Mouse (Mus musculus): Measurements from ENCODE around the gene Fkbp11.

The Fkbp11 gene

DNA sequence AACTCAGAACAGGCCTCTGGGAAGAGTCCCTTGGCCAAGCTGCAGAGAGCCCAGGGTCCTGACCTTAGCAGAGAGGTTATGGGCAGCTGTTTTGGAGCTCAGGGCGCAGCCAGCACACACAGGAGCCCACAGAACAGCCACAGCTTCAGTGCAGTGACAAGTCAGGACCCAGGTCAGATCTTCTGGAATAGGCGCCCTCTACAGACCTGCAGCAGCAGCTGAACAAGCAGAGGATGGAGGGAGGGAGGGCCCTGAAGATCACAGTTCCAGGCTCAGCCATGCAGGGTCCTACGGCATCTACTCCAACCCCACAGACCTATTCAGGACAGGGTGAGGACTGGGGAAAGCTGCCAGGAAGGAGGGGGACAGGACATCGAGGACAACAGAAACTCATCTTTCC, 10.8 kb upstream of the Fkbp11 start:
- no peak for DNase-seq (ENCODE audit: low spot score)

DNA sequence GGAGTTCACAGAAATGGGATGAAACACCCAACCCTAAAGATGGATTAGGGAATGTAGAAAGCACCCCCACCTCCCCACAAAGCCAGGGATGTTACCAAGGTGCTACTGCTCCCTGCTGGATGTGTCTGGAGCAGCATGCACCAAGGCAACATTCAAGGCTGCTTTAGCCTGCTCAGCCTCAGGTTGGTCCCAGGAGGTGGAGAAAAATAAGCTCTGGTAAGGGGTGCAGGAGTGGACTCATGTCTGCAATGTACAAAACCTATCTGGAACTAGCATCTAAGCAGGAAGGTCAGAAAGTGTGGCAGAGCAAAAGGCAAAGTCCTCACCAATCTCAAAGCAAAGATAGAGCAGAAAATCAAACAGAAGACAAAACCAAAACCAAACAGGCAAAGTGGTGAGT, 9.9 kb upstream of the Fkbp11 start:
- no peak for DNase-seq (ENCODE audit: low spot score)

DNA sequence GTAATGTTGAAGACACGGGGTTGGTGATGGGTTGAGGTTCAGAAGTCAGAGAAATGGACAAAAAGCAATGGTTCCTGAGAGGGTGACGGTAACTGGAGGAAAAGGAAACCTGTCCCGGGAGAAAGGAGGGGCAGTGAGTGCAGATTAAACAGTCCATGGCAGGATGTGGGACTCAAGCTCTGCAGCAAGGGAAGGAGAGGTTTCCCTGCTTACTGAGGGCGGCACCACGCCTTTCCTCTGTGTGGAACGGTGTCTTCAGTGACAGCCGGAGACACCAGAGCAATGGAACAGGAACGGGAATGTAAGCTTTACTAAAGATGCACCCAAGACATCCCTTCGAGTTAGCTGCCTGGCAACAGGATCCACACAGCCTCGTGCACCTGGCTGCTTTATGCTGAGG, 8.5 kb upstream of the Fkbp11 start:
- DNase-seq (ENCODE audit: low spot score) = no peak

DNA sequence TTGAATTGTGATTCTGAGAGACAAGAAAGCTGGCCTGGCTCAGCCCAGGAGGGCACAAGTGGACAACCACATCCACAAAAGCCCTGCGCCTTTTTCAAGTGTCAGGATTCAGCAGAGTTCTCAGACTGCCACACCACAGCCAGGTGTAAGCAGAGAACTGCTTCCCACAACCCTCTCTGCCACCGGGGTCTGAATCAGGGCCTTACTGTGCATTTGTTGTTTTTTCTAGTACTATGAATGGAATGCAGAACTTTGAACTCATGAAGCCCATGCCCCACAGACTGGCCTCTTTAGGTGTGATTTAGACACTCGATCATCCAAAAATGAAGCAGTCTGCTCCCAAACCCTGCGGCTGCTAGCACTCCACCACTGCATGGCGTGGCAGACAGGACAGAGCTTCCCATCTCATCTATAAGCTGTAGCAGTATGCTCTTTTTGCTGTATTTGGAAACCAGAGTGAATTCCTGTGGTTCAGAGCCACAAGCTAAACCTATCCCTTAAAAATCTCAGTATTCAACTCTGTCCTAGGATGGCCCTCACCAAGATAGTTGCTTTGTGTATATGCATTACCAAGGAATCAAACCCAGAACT, 6.1 kb upstream of the Fkbp11 start:
- DNase-seq (ENCODE audit: low spot score) = no peak

DNA sequence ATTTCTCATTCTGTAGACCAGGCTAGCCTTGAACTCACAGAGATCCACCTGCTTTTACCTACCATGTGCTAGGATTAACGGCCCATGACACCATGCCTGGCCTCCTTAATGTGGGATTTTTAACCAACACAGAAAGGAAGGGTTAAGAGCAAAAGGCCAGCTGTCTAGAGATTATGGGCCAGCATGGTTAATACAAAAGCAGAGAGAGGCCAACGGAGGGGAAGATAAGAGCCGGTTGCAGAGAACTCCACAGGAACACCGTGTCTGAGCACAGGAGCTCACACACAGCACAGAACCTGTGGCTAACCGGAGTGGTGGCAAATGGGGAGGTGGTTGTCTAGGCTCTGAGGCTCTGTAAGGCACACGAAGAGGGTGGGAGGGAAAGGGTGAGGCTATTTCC, 5.4 kb upstream of the Fkbp11 start:
- DNase-seq (ENCODE audit: low spot score) = no peak

DNA sequence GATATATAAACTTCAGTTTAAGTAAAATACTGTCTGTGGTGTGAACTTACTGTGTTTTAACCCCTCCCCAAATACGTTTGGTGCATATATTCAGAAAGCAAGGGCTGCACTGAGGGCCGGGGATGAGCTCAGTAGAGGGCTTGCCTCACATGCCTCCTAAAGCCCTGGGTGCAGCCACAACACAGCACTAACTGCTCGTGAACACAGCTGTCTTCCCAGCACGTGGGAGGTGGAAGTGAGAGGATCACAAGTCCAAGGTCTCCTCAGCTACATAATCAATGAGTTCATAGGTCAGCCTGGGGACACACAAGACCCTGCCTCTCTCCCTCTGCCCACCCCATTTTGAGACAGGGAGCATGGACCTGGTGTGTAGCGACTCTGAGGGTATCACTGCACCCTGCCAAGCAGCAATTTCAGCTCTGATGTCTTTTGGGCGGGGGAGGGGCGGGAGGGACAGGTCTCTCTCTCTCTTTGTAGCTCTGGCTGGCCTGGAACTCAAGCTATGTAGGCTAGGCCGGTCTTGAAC, 4.1 kb upstream of the Fkbp11 start:
- DNase-seq (ENCODE audit: low spot score) = no peak

DNA sequence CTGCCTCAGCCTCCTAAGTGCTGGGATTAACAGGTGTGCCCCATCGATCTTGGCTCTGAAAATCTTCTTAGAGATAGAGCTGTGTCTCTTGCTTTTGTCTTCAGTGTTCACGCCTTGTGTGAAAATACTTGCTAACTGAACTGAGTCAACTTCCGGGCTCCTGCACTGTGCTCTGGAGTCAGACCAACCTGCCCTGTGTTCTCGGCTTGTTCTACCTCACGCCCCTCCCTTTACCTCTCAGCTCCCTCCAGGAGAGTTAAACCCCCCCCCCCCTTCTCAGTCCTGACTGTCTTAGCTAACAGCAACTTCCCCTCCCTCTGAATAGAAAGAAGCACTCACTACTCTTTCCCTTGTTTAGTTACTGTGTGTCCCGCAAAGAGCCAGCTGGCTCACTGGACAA, 2.8 kb upstream of the Fkbp11 start:
- no peak for DNase-seq (ENCODE audit: low spot score)

GRCm38 (mm10) chr15:98729791-98730545, 2.0 kb upstream of the Fkbp11 start:
- DNase-seq (ENCODE audit: low spot score) = no peak

DNA sequence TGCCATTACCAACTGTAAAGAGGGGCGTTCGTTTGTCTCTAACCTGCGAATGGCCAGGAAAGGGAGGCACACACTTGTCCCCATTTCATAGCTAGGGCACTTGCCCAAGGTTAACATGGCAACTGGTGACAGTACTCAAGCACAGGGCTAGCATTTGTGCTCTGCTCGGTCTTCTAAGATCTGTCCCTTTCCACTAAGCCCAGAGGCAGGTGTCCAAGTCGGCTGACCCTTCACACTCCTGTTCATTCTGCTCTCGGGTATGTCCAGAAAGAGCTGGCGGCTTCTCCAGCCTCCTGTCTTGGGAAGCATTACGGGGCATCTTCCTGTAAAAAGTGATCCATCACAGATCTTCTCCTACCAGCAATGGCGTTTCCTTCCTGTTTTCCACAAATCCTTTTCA, 368 bp upstream of the Fkbp11 start:
- DNase-seq (ENCODE audit: low spot score) = no peak

GRCm38 (mm10) chr15:98726746-98727145, 1.3 kb downstream of the Fkbp11 start:
- no peak for DNase-seq (ENCODE audit: low spot score)

- DNase-seq (ENCODE audit: low spot score) = no peak
Measured at GRCm38 (mm10) chr15:98726079-98726478, 1.9 kb downstream of the Fkbp11 start.

- DNase-seq (ENCODE audit: low spot score) = no peak
Measured at GRCm38 (mm10) chr15:98724441-98724840, 3.6 kb downstream of the Fkbp11 start.

GRCm38 (mm10) chr15:98722854-98723253, 5.1 kb downstream of the Fkbp11 start:
- no peak for DNase-seq (ENCODE audit: low spot score)

- DNase-seq (ENCODE audit: low spot score) = no peak
Measured at GRCm38 (mm10) chr15:98722191-98722590, 5.8 kb downstream of the Fkbp11 start.

GRCm38 (mm10) chr15:98717301-98717700, 10.7 kb downstream of the Fkbp11 start:
- DNase-seq (ENCODE audit: low spot score) = no peak

DNA sequence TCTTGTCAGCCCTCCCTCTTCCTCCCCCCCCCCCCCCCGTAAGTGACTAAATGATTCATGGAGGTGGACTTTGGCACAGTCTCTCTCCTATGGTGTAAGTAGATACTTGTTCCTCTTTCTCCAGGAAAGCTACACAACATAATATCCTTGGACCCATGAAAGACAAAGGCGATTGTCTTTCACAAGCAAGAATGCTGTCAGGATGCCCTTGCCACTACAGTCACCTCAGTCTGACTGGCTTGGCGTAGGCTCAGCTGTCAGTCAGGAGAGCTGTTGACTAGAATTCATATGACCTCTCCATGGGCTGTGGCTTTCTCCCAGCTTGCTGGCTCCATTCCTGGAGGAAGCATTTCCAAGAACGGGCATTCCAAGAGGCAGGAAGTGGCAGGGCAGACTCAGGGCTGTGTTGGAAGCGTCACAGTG, 13.8 kb downstream of the Fkbp11 start:
- no peak for DNase-seq (ENCODE audit: low spot score)

GRCm38 (mm10) chr15:98710442-98710841, 17.6 kb downstream of the Fkbp11 start:
- peak; percentile 67 for DNase-seq (ENCODE audit: low spot score)

DNA sequence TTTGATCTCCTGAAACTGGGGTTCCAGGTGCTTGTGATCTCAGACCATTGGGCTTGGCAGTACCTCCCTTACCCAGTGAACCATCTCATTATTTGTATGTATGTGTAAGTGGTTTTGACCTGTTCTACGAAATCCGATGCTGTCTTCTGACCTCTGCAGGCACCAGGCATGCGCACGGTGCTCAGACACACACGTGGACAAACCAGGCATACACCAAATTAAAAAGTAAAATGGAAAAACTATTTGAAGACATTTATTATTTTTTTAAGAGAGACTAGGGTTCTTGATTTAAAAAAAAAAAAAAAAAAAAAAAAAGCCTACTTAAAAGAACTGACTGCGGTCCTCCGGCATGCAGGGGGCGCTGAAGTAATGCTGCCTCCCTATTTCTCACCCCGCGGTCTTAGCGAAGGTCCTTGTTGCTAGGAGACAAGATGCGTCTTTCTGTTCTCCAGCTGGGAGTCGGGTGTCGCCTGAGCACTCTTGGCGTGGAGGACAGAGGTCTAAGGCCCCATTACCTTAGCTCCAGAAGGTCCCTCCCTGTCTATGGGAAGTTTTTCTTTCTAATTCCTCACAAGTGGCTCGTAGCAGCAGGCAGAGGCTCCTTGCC, 20.1 kb downstream of the Fkbp11 start, which contains the start of gene Ccdc65:
TSS of gene Ccdc65 (plus strand) at position 442 of the 607 bp plus-strand sequence.
- DNase-seq (ENCODE audit: low spot score) = peak; percentile 97

- no peak for DNase-seq (ENCODE audit: low spot score)
Measured at GRCm38 (mm10) chr15:98704312-98704711, 23.7 kb downstream of the Fkbp11 start.

DNA sequence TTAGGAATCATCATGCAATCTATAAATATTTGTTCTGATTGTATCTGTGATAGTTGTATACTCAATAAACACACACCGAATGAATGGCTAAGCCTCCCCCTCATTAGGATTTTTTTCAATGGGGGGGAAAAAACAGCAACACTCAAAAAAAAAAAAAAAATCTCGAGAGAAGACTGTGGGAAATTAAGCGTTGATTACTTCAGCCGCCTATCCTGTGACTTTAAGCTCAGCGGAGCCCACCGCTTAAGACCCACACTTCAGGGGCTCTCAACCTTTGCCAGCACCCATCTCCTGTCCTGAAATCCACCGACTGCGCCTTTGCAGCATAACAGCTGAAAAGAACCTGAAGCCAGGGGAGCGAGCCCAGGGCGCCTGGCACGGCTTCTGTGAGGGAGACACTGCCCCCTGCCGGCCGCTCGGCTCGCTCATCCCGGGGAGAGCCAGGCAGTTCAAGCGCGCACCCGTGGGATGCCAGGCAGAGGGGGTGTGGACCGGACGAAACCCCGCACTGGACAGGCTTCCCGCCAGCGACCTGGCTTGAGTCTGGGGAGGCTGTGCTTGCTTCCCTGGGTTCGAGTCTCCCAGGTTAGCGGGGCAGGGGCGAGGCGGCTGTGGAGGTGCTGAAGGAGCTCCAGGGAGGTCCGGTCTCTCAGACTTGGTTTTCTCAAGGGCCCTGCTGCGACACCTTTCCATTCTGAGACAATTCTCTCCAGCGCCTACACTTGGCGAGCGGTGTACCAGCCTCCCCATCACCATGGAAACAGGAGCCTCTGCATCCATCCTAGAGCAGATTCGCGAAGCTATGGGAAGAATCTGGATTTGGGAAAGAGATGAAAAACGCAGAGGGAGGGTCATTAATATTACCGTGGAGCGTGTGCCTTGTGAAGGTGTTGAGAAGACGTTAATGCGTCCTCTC, 28.6 kb downstream of the Fkbp11 start:
- DNase-seq (ENCODE audit: low spot score) = peak; percentile 93

GRCm38 (mm10) chr15:98696216-98696615, 31.8 kb downstream of the Fkbp11 start:
- no peak for DNase-seq (ENCODE audit: low spot score)

DNA sequence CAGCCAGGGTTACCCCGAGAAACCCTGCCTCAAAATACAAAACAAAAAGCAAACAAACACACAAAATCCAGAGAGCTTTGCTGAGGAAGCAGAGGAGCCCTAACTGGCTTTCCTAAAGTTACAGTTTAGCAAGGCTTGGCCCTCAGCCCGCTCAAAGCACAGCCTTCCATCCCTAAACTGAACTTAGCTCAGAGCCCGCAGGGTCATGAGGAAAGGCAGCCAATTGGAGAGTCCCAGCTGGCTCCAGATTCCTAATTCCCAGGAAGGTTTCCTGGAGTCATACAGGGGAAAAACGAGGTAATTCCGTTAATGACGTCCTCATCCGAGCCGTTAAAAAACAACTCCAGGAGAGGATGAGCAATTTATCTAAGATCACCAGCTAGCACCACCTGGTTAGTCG, 32.3 kb downstream of the Fkbp11 start:
- DNase-seq (ENCODE audit: low spot score) = no peak

All from retina, embryonic 14.5 days (tissue).